Mouse (Mus musculus): ENCODE data around the gene S100a3. TPM values are rescaled to one million over a fixed set of nuclear protein-coding genes. Genes with fewer than 3 reads are reported as not detected.
A peak's percentile ranks its signal among the peaks of the same experiment; 100 is the strongest.

Gene S100a3
- polyA plus RNA-seq, 1 experiment from 2014 or later: not detected

DNA sequence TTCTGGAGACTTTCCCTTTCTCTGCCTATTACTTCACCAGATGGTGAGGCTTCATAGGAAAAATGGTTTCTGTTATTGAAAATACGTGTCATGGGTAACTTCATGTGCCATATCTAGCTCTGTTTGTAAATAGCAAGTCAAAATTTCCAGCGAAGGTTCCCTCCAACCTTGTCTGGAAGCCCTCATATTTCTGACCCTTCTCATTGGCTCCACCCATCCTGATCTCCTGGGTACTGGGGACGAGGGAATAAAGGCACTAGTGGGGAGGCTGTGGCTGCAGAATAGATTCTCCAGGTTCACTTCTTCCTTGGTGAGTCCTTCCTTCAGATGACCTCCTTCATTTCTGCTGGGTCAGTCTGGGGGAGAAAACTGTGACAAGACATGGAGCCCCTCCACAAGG, 47.8 kb downstream of the S100a3 start, which contains the start of gene S100a5:
Gene S100a5, plus strand, starts transcription at position 301 of the 400 bp plus-strand sequence.
- Histone ChIP-seq H3K27me3 (ENCODE audit: control insufficient read depth, insufficient read depth, low read length) (no peaks in the 10 kb centered on the region), H3K4me2 (ENCODE audit: low read depth, low read length, severe bottlenecking) (no peak within 1 kb of the TSS), H3K9me3 (ENCODE audit: control insufficient read depth, low read length) (no peaks in the 10 kb centered on the region), H3K9ac (ENCODE audit: low read length) (no peak within 1 kb of the TSS), H3K27ac (ENCODE audit: low read depth, low read length) (no peak within 1 kb of the TSS), H3K4me1 (replicated peaks; ENCODE audit: control insufficient read depth, insufficient read depth, low read length) (peaks cover 5% of the 10 kb centered on the region; the same call in 1 of the 2 replicates), H3K36me3 (ENCODE audit: control insufficient read depth, insufficient read depth, low read length) (no peaks in the 10 kb centered on the region), H3K4me3 (ENCODE audit: low read depth, low read length) (no peak within 1 kb of the TSS)
- ATAC-seq (replicated peaks; ENCODE audit: low FRiP score) (no peak), DNase-seq (ENCODE audit: low spot score) (no peak)
- WGBS: 66% methylated on average over 3 of the region's 3 CpGs

DNA sequence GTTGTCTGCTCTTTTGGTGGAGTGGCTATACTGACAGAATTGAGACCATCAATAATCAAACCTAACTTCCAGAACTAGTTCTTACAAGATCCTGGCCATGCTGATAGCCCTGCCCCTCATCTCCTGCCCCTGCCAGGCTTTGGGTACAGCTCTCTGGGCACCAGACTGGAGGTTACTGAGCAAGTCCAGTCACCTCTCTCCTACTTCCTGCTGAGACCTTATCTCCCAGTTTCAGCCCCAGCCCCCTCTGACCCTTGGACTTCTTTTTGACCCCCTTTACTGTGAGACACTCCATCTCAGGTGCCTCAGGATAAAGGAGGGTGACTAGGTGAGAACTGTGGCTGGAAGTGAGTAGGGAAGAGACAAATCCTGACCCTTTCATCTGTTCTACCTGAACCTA, 48.7 kb downstream of the S100a3 start:
- H3K27me3 ChIP-seq (ENCODE audit: control insufficient read depth, insufficient read depth, low read length): no peaks in the 10 kb centered on the region; the same call in 1 of the 2 replicates
- no peak overlapping the region for H3K27ac ChIP-seq (ENCODE audit: low read depth, low read length)
- ATAC-seq (replicated peaks; ENCODE audit: low FRiP score) (no peak), DNase-seq (ENCODE audit: low spot score) (no peak)
- no peak overlapping the region for H3K4me3 ChIP-seq (ENCODE audit: low read depth, low read length)
- H3K36me3 ChIP-seq (ENCODE audit: control insufficient read depth, insufficient read depth, low read length): no peaks in the 10 kb centered on the region
- no peak overlapping the region for H3K4me2 ChIP-seq (ENCODE audit: low read depth, low read length, severe bottlenecking)
- no peaks in the 10 kb centered on the region for H3K9me3 ChIP-seq (ENCODE audit: control insufficient read depth, low read length)
- peaks cover 5% of the 10 kb centered on the region; the same call in 1 of the 2 replicates for H3K4me1 ChIP-seq (replicated peaks; ENCODE audit: control insufficient read depth, insufficient read depth, low read length)
- no peak overlapping the region for H3K9ac ChIP-seq (ENCODE audit: low read length)

DNA sequence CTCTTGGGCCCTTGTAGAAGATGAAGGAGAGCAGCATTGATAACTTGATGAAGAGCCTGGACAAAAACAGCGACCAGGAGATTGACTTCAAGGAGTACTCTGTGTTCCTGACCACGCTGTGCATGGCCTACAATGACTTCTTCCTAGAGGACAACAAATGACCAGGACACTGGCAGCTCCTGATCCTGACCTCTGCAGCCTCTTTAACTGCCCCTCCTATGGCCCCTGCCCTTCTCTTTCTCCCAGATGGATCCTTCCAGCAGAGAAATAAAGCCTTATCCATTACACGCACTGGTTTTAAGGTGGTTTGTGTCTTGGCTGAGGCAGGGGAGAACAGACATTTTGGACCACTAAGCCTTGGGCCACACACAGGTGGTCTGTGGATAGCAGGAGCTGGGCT, 51.1 kb downstream of the S100a3 start:
- Histone ChIP-seq H3K27me3 (ENCODE audit: control insufficient read depth, insufficient read depth, low read length) (no peaks in the 10 kb centered on the region; the same call in 1 of the 2 replicates), H3K36me3 (ENCODE audit: control insufficient read depth, insufficient read depth, low read length) (no peaks in the 10 kb centered on the region), H3K27ac (ENCODE audit: low read depth, low read length) (no peak overlapping the region), H3K4me2 (ENCODE audit: low read depth, low read length, severe bottlenecking) (no peak overlapping the region), H3K9me3 (ENCODE audit: control insufficient read depth, low read length) (no peaks in the 10 kb centered on the region), H3K9ac (ENCODE audit: low read length) (no peak overlapping the region), H3K4me3 (ENCODE audit: low read depth, low read length) (no peak overlapping the region), H3K4me1 (replicated peaks; ENCODE audit: control insufficient read depth, insufficient read depth, low read length) (peaks cover 5% of the 10 kb centered on the region; the same call in 1 of the 2 replicates)
- no peak for DNase-seq (ENCODE audit: low spot score)
- no peak for ATAC-seq (replicated peaks; ENCODE audit: low FRiP score)
- WGBS: 84% methylated on average over 3 of the region's 3 CpGs

GRCm38 (mm10) chr3:90612061-90612460, 51.7 kb downstream of the S100a3 start:
- no peaks in the 10 kb centered on the region; the same call in 1 of the 2 replicates for H3K27me3 ChIP-seq (ENCODE audit: control insufficient read depth, insufficient read depth, low read length)
- no peak for ATAC-seq (replicated peaks; ENCODE audit: low FRiP score)
- peaks cover 5% of the 10 kb centered on the region; the same call in 1 of the 2 replicates for H3K4me1 ChIP-seq (replicated peaks; ENCODE audit: control insufficient read depth, insufficient read depth, low read length)
- WGBS: 74% methylated on average over 4 of the region's 4 CpGs
- H3K27ac ChIP-seq (ENCODE audit: low read depth, low read length): no peak overlapping the region
- H3K36me3 ChIP-seq (ENCODE audit: control insufficient read depth, insufficient read depth, low read length): no peaks in the 10 kb centered on the region
- H3K4me2 ChIP-seq (ENCODE audit: low read depth, low read length, severe bottlenecking): no peak overlapping the region
- H3K9ac ChIP-seq (ENCODE audit: low read length): no peak overlapping the region
- H3K4me3 ChIP-seq (ENCODE audit: low read depth, low read length): no peak overlapping the region
- no peaks in the 10 kb centered on the region for H3K9me3 ChIP-seq (ENCODE audit: control insufficient read depth, low read length)
- no peak for DNase-seq (ENCODE audit: low spot score)

DNA sequence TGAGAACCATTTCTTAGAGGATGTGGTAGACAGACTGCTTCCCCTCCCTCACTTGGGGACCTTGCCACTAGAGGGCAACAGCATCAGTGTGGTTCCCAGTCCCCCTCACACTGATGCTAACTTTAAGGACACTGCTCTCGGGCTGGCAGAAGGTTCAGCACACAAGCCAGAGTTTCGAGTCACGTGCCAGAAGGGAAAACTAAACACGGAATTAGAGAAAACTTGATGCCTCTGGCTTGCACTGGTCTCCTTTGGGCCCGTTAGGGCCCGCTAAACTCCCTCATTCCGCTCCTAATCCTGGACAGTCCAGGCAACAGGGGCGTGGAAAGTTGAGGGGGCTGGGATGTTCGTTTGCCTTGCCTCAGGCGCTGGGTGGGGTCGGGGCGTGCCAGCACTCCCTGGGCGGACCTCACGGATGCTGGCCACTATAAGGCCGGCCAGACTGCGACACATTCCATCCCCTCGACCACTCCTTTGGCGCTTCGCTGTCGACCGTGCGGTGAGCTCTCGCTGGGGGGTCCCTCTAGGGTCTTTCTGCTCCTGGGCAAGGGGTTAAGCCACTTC, 52.4 kb downstream of the S100a3 start, which contains the start of gene S100a6:
Gene S100a6, plus strand, starts transcription at position 155 of the 564 bp plus-strand sequence.
- Histone ChIP-seq H3K9ac (ENCODE audit: low read length) (peak within 1 kb of the TSS; percentile 48), H3K27ac (ENCODE audit: low read depth, low read length) (no peak within 1 kb of the TSS), H3K36me3 (ENCODE audit: control insufficient read depth, insufficient read depth, low read length) (no peaks in the 10 kb centered on the region), H3K9me3 (ENCODE audit: control insufficient read depth, low read length) (peaks cover 3% of the 10 kb centered on the region; the same call in 1 of the 2 replicates), H3K4me3 (ENCODE audit: low read depth, low read length) (peak within 1 kb of the TSS; percentile 28), H3K4me2 (ENCODE audit: low read depth, low read length, severe bottlenecking) (peak within 1 kb of the TSS; percentile 71), H3K27me3 (ENCODE audit: control insufficient read depth, insufficient read depth, low read length) (no peaks in the 10 kb centered on the region; the same call in 1 of the 2 replicates), H3K4me1 (replicated peaks; ENCODE audit: control insufficient read depth, insufficient read depth, low read length) (peaks cover 5% of the 10 kb centered on the region; the same call in 1 of the 2 replicates)
- ATAC-seq (replicated peaks; ENCODE audit: low FRiP score) (peak; percentile 77), DNase-seq (ENCODE audit: low spot score) (peak; percentile 78)
- WGBS: under 1% methylated on average over 23 of the region's 23 CpGs

GRCm38 (mm10) chr3:90613461-90614147, 53.2 kb downstream of the S100a3 start:
- ATAC-seq (replicated peaks; ENCODE audit: low FRiP score): no peak; the same call in 1 of the 2 replicates
- H3K9me3 ChIP-seq (ENCODE audit: control insufficient read depth, low read length): peaks cover 3% of the 10 kb centered on the region; the same call in 1 of the 2 replicates
- no peak overlapping the region for H3K27ac ChIP-seq (ENCODE audit: low read depth, low read length)
- peaks cover 5% of the 10 kb centered on the region; the same call in 1 of the 2 replicates for H3K4me1 ChIP-seq (replicated peaks; ENCODE audit: control insufficient read depth, insufficient read depth, low read length)
- peak overlapping the region; percentile 71; the same call in 1 of the 2 replicates for H3K4me2 ChIP-seq (ENCODE audit: low read depth, low read length, severe bottlenecking)
- 68% methylated on average over 7 of the region's 7 CpGs for WGBS
- H3K27me3 ChIP-seq (ENCODE audit: control insufficient read depth, insufficient read depth, low read length): no peaks in the 10 kb centered on the region; the same call in 1 of the 2 replicates
- H3K4me3 ChIP-seq (ENCODE audit: low read depth, low read length): no peak overlapping the region
- no peak overlapping the region for H3K9ac ChIP-seq (ENCODE audit: low read length)
- no peak for DNase-seq (ENCODE audit: low spot score)
- H3K36me3 ChIP-seq (ENCODE audit: control insufficient read depth, insufficient read depth, low read length): no peaks in the 10 kb centered on the region

GRCm38 (mm10) chr3:90614148-90614530, 53.8 kb downstream of the S100a3 start:
- H3K9ac ChIP-seq (ENCODE audit: low read length): no peak overlapping the region
- H3K4me2 ChIP-seq (ENCODE audit: low read depth, low read length, severe bottlenecking): no peak overlapping the region
- ATAC-seq (replicated peaks; ENCODE audit: low FRiP score): no peak
- H3K9me3 ChIP-seq (ENCODE audit: control insufficient read depth, low read length): peaks cover 3% of the 10 kb centered on the region; the same call in 1 of the 2 replicates
- no peaks in the 10 kb centered on the region for H3K36me3 ChIP-seq (ENCODE audit: control insufficient read depth, insufficient read depth, low read length)
- no peaks in the 10 kb centered on the region; the same call in 1 of the 2 replicates for H3K27me3 ChIP-seq (ENCODE audit: control insufficient read depth, insufficient read depth, low read length)
- H3K4me1 ChIP-seq (replicated peaks; ENCODE audit: control insufficient read depth, insufficient read depth, low read length): peaks cover 5% of the 10 kb centered on the region; the same call in 1 of the 2 replicates
- WGBS: 87% methylated on average over 6 of the region's 6 CpGs
- no peak for DNase-seq (ENCODE audit: low spot score)
- H3K27ac ChIP-seq (ENCODE audit: low read depth, low read length): no peak overlapping the region
- H3K4me3 ChIP-seq (ENCODE audit: low read depth, low read length): no peak overlapping the region

DNA sequence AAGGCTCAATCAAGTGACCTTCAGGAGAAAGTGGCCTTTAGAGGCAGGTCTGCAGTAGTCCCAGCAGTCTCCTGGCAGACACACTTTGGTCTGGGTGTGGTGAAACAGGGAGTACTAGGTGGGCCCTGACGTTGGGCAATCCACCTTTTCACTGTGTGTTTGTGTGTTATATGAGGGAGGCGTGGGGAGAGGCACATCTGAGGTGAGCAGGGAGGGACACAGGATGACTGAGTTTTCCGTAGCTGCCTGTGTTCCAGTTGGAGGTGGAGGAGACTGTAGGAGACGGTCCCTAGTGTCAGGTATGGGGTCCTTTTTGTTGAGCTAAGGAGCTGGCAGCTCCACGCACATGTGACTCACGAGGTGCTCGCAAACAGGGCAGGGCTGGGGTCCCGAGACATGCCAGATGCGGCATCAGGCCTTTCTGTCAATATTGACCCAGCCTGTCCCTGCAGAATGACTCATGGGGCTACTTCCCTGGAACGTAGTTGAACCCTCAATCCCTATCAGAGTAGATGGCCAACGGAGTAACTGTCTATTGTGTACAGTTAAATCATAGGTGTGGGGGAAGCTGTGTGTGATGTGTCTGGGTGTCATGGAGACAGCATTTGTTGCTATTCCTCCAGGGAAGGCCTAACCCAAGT, 54.4 kb downstream of the S100a3 start:
- Histone ChIP-seq H3K27me3 (ENCODE audit: control insufficient read depth, insufficient read depth, low read length) (no peaks in the 10 kb centered on the region; the same call in 1 of the 2 replicates), H3K4me3 (ENCODE audit: low read depth, low read length) (no peak overlapping the region), H3K9me3 (ENCODE audit: control insufficient read depth, low read length) (peaks cover 3% of the 10 kb centered on the region; the same call in 1 of the 2 replicates), H3K36me3 (ENCODE audit: control insufficient read depth, insufficient read depth, low read length) (no peaks in the 10 kb centered on the region), H3K27ac (ENCODE audit: low read depth, low read length) (no peak overlapping the region), H3K4me1 (replicated peaks; ENCODE audit: control insufficient read depth, insufficient read depth, low read length) (peaks cover 5% of the 10 kb centered on the region; the same call in 1 of the 2 replicates), H3K9ac (ENCODE audit: low read length) (no peak overlapping the region), H3K4me2 (ENCODE audit: low read depth, low read length, severe bottlenecking) (no peak overlapping the region)
- DNase-seq (ENCODE audit: low spot score): no peak
- no peak for ATAC-seq (replicated peaks; ENCODE audit: low FRiP score)
- 84% methylated on average over 11 of the region's 11 CpGs for WGBS

Data from forebrain, embryonic 11.5 days (tissue).